ENCODE assay signal across 10 mouse cellular contexts in genomic region chr14:49860387-49860786, GRCm38 (mm10). TPM values are rescaled to one million over a fixed set of nuclear protein-coding genes. Genes with fewer than 3 reads are reported as not detected.
A peak's percentile ranks its signal among the peaks of the same experiment; 100 is the strongest.
DNase-seq lines count a peak whose midpoint lies in the region; ATAC-seq and TF ChIP-seq lines count a peak whose summit lies in the region.
"Had no signal": no experiment of that assay in that cellular context is flagged by ENCODE, and none has a peak within 500 bp of the region (broad histone marks: within the 10 kb centered on the region; RNA-seq: fewer than 3 reads in every experiment).

No protein-coding gene starts in this region.

- no peaks in the 10 kb centered on the region for H3K79me2 ChIP-seq in MEL (ENCODE audit: control insufficient read depth, insufficient read depth, low read length, poor library complexity)

- no peak overlapping the region for H3K27ac ChIP-seq in MEL (ENCODE audit: control insufficient read depth, low read depth, low read length)
- no peak overlapping the region for H3K27ac ChIP-seq in embryonic facial prominence, embryonic 11.5 days (replicated peaks; ENCODE audit: low read depth, low read length)
- H3K27ac ChIP-seq: heart, embryonic 13.5 days; liver, embryonic 13.5 days had no signal

- H3K4me3 ChIP-seq in MEL (ENCODE audit: control insufficient read depth in 1 of 2, insufficient read depth in 1 of 2, low read depth in 2 of 2, low read length in 2 of 2) = no peak overlapping the region
- H3K4me3 ChIP-seq in embryonic facial prominence, embryonic 11.5 days (ENCODE audit: low read depth, low read length) = no peak overlapping the region
- H3K4me3 ChIP-seq: heart, embryonic 13.5 days; liver, embryonic 13.5 days had no signal

- peak; percentile 23 for DNase-seq in kidney, adult 9 months
- no peak for DNase-seq in kidney, postnatal 10 days
- peak; percentile 1 for DNase-seq in A20 (ENCODE audit: low read depth, low spot score)
- peak; percentile 44 for DNase-seq in MEL (ENCODE audit: low read depth, low spot score)
- peak; percentile 65 for DNase-seq in embryonic facial prominence, embryonic 11.5 days (ENCODE audit: low spot score)
- no peak for DNase-seq in ovary, postnatal 36 days (ENCODE audit: low spot score)
- DNase-seq in adipocyte (ENCODE audit: low spot score) = no peak
- no peak for DNase-seq in kidney, postnatal 25 days
- DNase-seq: liver, embryonic 13.5 days had no signal

- no peak for TF ChIP-seq POLR2A in MEL (IDR thresholded peaks at IDR 0.05; ENCODE audit: control insufficient read depth in 1 of 2, insufficient read depth in 1 of 2, low read depth in 1 of 2, low read length in 2 of 2, poor library complexity in 1 of 2)

- no peaks in the 10 kb centered on the region for H3K4me1 ChIP-seq in MEL (ENCODE audit: control insufficient read depth in 1 of 2, insufficient read depth in 2 of 2, low read length in 2 of 2)
- H3K4me1 ChIP-seq in embryonic facial prominence, embryonic 11.5 days (ENCODE audit: control insufficient read depth, insufficient read depth, low read length) = no peaks in the 10 kb centered on the region
- H3K4me1 ChIP-seq: heart, embryonic 13.5 days; liver, embryonic 13.5 days had no signal

- no peaks in the 10 kb centered on the region for H3K9me3 ChIP-seq in MEL (replicated peaks; ENCODE audit: insufficient read depth, low read length)
- H3K9me3 ChIP-seq in embryonic facial prominence, embryonic 11.5 days (replicated peaks; ENCODE audit: control insufficient read depth, low read length) = no peaks in the 10 kb centered on the region
- H3K9me3 ChIP-seq: heart, embryonic 13.5 days; liver, embryonic 13.5 days had no signal

- no peak for TF ChIP-seq EP300 in MEL (IDR thresholded peaks at IDR 0.05; ENCODE audit: low read depth in 1 of 2, low read length in 2 of 2)

- no peak overlapping the region for H3K4me2 ChIP-seq in embryonic facial prominence, embryonic 11.5 days (ENCODE audit: low read depth, low read length)
- H3K4me2 ChIP-seq: heart, embryonic 13.5 days; liver, embryonic 13.5 days had no signal

- H3K27me3 ChIP-seq in MEL (ENCODE audit: control insufficient read depth in 1 of 2, insufficient read depth in 2 of 2, low read length in 2 of 2) = no peaks in the 10 kb centered on the region
- H3K27me3 ChIP-seq in embryonic facial prominence, embryonic 11.5 days (ENCODE audit: control insufficient read depth, insufficient read depth, low read length) = no peaks in the 10 kb centered on the region
- H3K27me3 ChIP-seq: heart, embryonic 13.5 days; liver, embryonic 13.5 days had no signal

- no peaks in the 10 kb centered on the region for H3K36me3 ChIP-seq in MEL (ENCODE audit: control insufficient read depth in 1 of 2, insufficient read depth in 2 of 2, low read length in 2 of 2)
- no peaks in the 10 kb centered on the region for H3K36me3 ChIP-seq in embryonic facial prominence, embryonic 11.5 days (replicated peaks; ENCODE audit: control insufficient read depth, insufficient read depth, low read depth, low read length)
- H3K36me3 ChIP-seq: heart, embryonic 13.5 days; liver, embryonic 13.5 days had no signal

- peak; percentile 31 to 62 (median 46); a peak in 4 of 6 replicates for TF ChIP-seq CTCF in MEL (IDR thresholded peaks at IDR 0.05 in 2 of 3, conservative IDR thresholded peaks at IDR 0.05 in 1 of 3; ENCODE audit: control insufficient read depth in 1 of 3, insufficient read depth in 1 of 3, low read depth in 2 of 3, low read length in 3 of 3, poor library complexity in 1 of 3, severe bottlenecking in 1 of 3)

- no peak overlapping the region for H3K9ac ChIP-seq in MEL (ENCODE audit: control insufficient read depth, low read depth, low read length, poor library complexity, severe bottlenecking)
- no peak overlapping the region for H3K9ac ChIP-seq in embryonic facial prominence, embryonic 11.5 days (replicated peaks; ENCODE audit: low read length)
- H3K9ac ChIP-seq: heart, embryonic 13.5 days; liver, embryonic 13.5 days had no signal

- ATAC-seq in embryonic facial prominence, embryonic 11.5 days (replicated peaks; ENCODE audit: insufficient number of reproducible peaks, low FRiP score, low TSS enrichment, low read depth) = no peak

- peak; percentile 65 for TF ChIP-seq RAD21 in MEL (IDR thresholded peaks at IDR 0.05; ENCODE audit: low read depth, low read length)

TF ChIP-seq in MEL, 35 proteins besides CTCF, POLR2A, EP300 and RAD21:
- no peak for TF ChIP-seq POLR2AphosphoS5 (IDR thresholded peaks at IDR 0.05; ENCODE audit: borderline replicate concordance, low read depth, low read length)
- TF ChIP-seq ZC3H11A (IDR thresholded peaks at IDR 0.05; ENCODE audit: low read depth, low read length) = peak; percentile 22; the same call in 1 of the 2 replicates
- no peak for TF ChIP-seq ELF1 (IDR thresholded peaks at IDR 0.05; ENCODE audit: low read depth, low read length)
- TF ChIP-seq SMC3 (IDR thresholded peaks at IDR 0.05; ENCODE audit: low read depth, low read length) = peak; percentile 48
- TF ChIP-seq JUND (IDR thresholded peaks at IDR 0.05; ENCODE audit: low read depth, low read length) = no peak
- TF ChIP-seq MAFK (IDR thresholded peaks at IDR 0.05; ENCODE audit: borderline replicate concordance, low read depth, low read length) = peak; percentile 88
TF ChIP-seq in MEL: peak in this region for 3.

RNA-seq across cellular contexts. Expression of gene Olfr722, which starts 41.4 kb away (rescaled TPM):
- not detected in 2 replicates for total RNA-seq in MEL (2012; rRNA removed)
- polyA plus RNA-seq in MEL (2012; ENCODE audit: insufficient read depth in 1 of 2, insufficient read length in 2 of 2, low read depth in 1 of 2, low replicate concordance in 2 of 2, missing spikeins in 1 of 2) = not detected
- polyA plus RNA-seq in embryonic facial prominence, embryonic 11.5 days (2014; fragmentation: Nextera tagmentation; extraction: Ambion mirVana) = not detected in 2 replicates
- polyA plus RNA-seq: heart, embryonic 13.5 days; liver, embryonic 13.5 days had no signal

Comparison
In these comparisons a context has a peak if more than half of its experiments do, and no peak if none do; other contexts are left out.
1. DNase-seq: peak in kidney, adult 9 months (single experiment), A20 (single experiment), MEL (single experiment) and embryonic facial prominence, embryonic 11.5 days (single experiment); none in kidney, postnatal 10 days (single experiment), ovary, postnatal 36 days (single experiment), adipocyte (single experiment) and kidney, postnatal 25 days (0 of 2).